Mouse (Mus musculus) lung, postnatal 0 days (tissue): ENCODE measurements around the gene Gm8677. TPM values are rescaled to one million over a fixed set of nuclear protein-coding genes. Genes with fewer than 3 reads are reported as not detected.
"Not testable (repeated sequence)": the region's sequence is repeated elsewhere in the genome, so short reads cannot be mapped to it uniquely, and the experiment has no call there.

Source experiments
- ATAC-seq: fragments of 200-750 bp; cut with Nextera tagmentation; 2 replicates; pipeline ENCODE4 v1.8.0; 2017; ENCODE audit warnings: moderate library complexity
- DNase-seq: peaks from one replicate; pipeline ENCODE4 v3.0.0-alpha.2; 2016; ENCODE audit warnings: low spot score
- H3K27ac ChIP-seq: fragments of 300-500 bp; sonication (generic); 2 replicates; pipeline ENCODE4 v1.5.1; 2014; ENCODE audit warnings: antibody characterized with exemption, mild to moderate bottlenecking, low read length, mixed read lengths
- H3K27me3 ChIP-seq: fragments of 300-500 bp; sonication (generic); replicated peaks from 2 replicates; pipeline ENCODE4 v1.6.1; 2014; ENCODE audit warnings: low read length, mixed read lengths; ENCODE audit not compliant: insufficient read depth
- H3K36me3 ChIP-seq: fragments of 300-500 bp; sonication (generic); 2 replicates; pipeline ENCODE4 v1.6.1; 2014; ENCODE audit warnings: low read length, mixed read lengths; ENCODE audit not compliant: insufficient read depth
- H3K4me1 ChIP-seq: fragments of 300-500 bp; sonication (generic); 2 replicates; pipeline ENCODE4 v1.6.1; 2014; ENCODE audit warnings: antibody characterized with exemption, low read depth, low read length, mixed read lengths; ENCODE audit not compliant: insufficient read depth
- H3K4me2 ChIP-seq: fragments of 300-500 bp; sonication (generic); replicated peaks from 2 replicates; pipeline ENCODE4 v1.6.1; 2014; ENCODE audit warnings: low read depth, mild to moderate bottlenecking, low read length, moderate library complexity, mixed read lengths
- H3K4me3 ChIP-seq: fragments of 300-500 bp; sonication (generic); 2 replicates; pipeline ENCODE4 v1.5.1; 2014; ENCODE audit warnings: low read depth, low read length
- H3K9ac ChIP-seq: fragments of 300-500 bp; sonication (generic); replicated peaks from 2 replicates; pipeline ENCODE4 v1.6.1; 2014; ENCODE audit warnings: low read depth, mild to moderate bottlenecking
- H3K9me3 ChIP-seq: fragments of 300-500 bp; sonication (generic); 2 replicates; pipeline ENCODE4 v1.6.1; 2016; ENCODE audit warnings: low read length, mixed read lengths
- WGBS: fragments of 180-500 bp; shearing (Covaris S2); extraction: QIAGEN DNeasy Blood & Tissue Kit; methylation state at CpG from one replicate; pipeline ENCODE4 v1.1.7; 2014; 5-methylcytosine and 5-hydroxymethylcytosine counted together
- polyA plus RNA-seq: library from polyadenylated mRNA; unstranded; fragments of >200 nt; fragmentation: Nextera tagmentation; extraction: Ambion mirVana; gene quantifications from 2 replicates; pipeline ENCODE4 v1.2.1, GENCODE M21; 2015

The Gm8677 gene
- polyA plus RNA-seq = not detected in 2 replicates

DNA sequence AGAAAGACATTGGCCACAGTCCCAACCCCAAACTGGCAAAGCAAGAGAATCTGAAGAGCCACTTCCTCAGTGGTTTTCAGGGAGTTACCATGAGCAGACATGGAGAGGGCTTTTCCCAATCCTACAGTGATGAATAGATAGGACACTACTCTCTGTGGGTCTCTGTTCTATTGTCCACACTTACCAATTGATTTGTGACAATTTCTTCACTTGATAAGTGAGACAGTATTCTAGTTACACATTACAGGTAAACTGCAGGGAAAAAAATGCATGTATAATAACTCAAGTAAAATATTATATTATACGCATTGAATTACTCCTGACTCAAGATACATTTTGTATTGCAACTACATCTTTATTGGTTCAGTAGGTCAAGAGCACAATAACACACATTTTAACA lies at the start of gene Gm8677:
Gene Gm8677 (minus strand): TSS at position 101 of the 400 bp plus-strand sequence.
- H3K27me3 ChIP-seq, H3K27ac ChIP-seq, ATAC-seq, H3K4me3 ChIP-seq, H3K4me1 ChIP-seq, H3K4me2 ChIP-seq, H3K9ac ChIP-seq, H3K9me3 ChIP-seq, DNase-seq, H3K36me3 ChIP-seq: not testable (repeated sequence)
- WGBS = no CpG with 5 or more reads among the region's 1 CpGs

- not testable (repeated sequence) for H3K4me1 ChIP-seq, ATAC-seq, H3K9me3 ChIP-seq, H3K4me2 ChIP-seq, H3K4me3 ChIP-seq, DNase-seq, H3K36me3 ChIP-seq, H3K27me3 ChIP-seq, H3K27ac ChIP-seq, H3K9ac ChIP-seq
- WGBS = no CpG with 5 or more reads among the region's 3 CpGs
Measured at GRCm38 (mm10) chr7:22565243-22565642, 30.6 kb upstream of the Gm8677 start, which contains the start of gene Gm4201. TSS of gene Gm4201 (minus strand) at chr7:22565343.

DNA sequence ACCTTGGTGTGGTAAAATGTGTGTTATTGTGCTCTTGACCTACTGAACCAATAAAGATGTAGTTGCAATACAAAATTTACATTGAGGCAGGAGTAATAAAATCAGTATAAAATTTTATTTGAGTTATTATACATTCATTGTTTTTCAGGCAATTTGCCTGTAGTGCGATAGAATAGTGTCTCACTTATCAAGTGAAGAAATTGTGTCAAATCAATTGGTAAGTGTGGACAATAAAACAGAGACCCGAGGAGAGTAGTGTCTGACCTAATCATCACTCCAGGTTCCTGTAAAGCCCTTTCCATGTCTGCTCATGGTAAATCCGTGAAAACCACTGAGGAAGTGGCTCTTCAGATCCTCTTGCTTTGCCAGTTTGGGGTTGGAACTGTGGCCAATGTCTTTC lies 12.0 kb downstream of the Gm8677 start, which contains the start of gene Vmn1r152:
Gene Vmn1r152 (plus strand): TSS at position 301 of the 400 bp plus-strand sequence.
- not testable (repeated sequence) for H3K4me3 ChIP-seq, DNase-seq, H3K9ac ChIP-seq, H3K9me3 ChIP-seq, H3K27me3 ChIP-seq, H3K4me2 ChIP-seq, H3K36me3 ChIP-seq, ATAC-seq, H3K27ac ChIP-seq, H3K4me1 ChIP-seq
- WGBS = no CpG with 5 or more reads among the region's 3 CpGs

GRCm38 (mm10) chr7:22499578-22499977 lies 35.1 kb downstream of the Gm8677 start, which contains the start of gene Vmn1r151:
TSS of gene Vmn1r151 (minus strand) at chr7:22499678.
- not testable (repeated sequence) for H3K36me3 ChIP-seq, H3K4me3 ChIP-seq, H3K9me3 ChIP-seq, H3K27ac ChIP-seq, ATAC-seq, H3K27me3 ChIP-seq, DNase-seq, H3K4me2 ChIP-seq, H3K4me1 ChIP-seq, H3K9ac ChIP-seq
- WGBS = 25% methylated on average over 1 of the region's 3 CpGs

Other genes starting within 250 kb of the Gm8677 start
- gene Gm4187, start 205.2 kb downstream of the Gm8677 start, polyA plus RNA-seq = not detected in 2 replicates
- not detected in 2 replicates for gene Gm8660, start 163.8 kb downstream of the Gm8677 start, polyA plus RNA-seq
- gene Vmn1r148, start 121.3 kb downstream of the Gm8677 start, polyA plus RNA-seq = not detected in 2 replicates
- not detected in 2 replicates for gene Vmn1r149, start 96.7 kb downstream of the Gm8677 start, polyA plus RNA-seq
- not detected in 2 replicates for gene Gm10665, start 70.8 kb downstream of the Gm8677 start, polyA plus RNA-seq
- not detected in 2 replicates for gene Vmn1r151, start 35.2 kb downstream of the Gm8677 start, polyA plus RNA-seq
- not detected in 2 replicates for gene Vmn1r152, start 11.9 kb downstream of the Gm8677 start, polyA plus RNA-seq
- not detected in 2 replicates for gene Gm4201, start 30.5 kb upstream of the Gm8677 start, polyA plus RNA-seq
- gene Gm4565, start 53.2 kb upstream of the Gm8677 start, polyA plus RNA-seq = not detected in 2 replicates
- gene Vmn1r155, start 123.1 kb upstream of the Gm8677 start, polyA plus RNA-seq = not detected in 2 replicates
- gene Gm8693, start 157.4 kb upstream of the Gm8677 start, polyA plus RNA-seq = not detected in 2 replicates
- not detected in 2 replicates for gene Gm4567, start 184.8 kb upstream of the Gm8677 start, polyA plus RNA-seq
- gene Vmn1r157, start 226.8 kb upstream of the Gm8677 start, polyA plus RNA-seq = not detected in 2 replicates